Mouse (Mus musculus): ENCODE data around the gene Sec1. TPM values are rescaled to one million over a fixed set of nuclear protein-coding genes. Genes with fewer than 3 reads are reported as not detected.

Sec1 gene
- 3.7 and 4.5 TPM in 2 replicates for polyA plus RNA-seq (2012; rRNA removed)

DNA sequence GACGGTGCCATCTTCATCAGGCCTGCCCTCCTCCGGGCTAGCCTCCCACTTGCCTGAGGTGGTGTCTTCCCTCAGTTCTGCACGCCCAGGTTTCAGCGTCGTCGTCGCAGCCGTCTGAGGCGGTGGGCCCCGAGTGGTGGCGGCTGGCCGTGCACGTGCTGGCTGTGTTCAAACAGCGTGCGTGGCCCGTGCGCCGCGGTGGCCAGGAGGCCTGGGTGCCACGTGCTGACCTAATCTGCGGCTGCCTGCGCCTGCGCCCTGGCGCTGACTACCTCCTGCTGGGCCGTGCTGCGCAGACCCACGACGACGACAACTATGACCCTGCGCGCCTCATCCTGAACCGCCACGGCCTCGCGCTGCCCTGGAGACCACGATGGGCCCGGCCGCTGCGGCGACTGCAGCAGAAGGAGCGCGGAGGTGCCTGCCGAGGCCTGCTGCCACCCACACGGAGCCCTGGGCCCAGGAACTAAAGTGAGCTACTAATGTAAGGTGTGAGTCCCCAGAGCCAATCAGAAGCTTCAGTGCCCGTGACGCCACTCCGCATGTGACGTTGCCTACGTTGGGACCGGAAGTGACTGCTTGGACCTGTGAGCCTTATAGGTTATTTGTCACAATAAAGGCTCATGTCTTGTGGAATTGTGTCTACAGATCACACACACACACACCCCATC lies at the start of gene Sec1:
TSS of gene Sec1 (minus strand) at position 482 of the 671 bp plus-strand sequence.
- H3K4me1 ChIP-seq (ENCODE audit: control insufficient read depth, insufficient read depth, low read length): no peaks in the 10 kb centered on the region
- WGBS: 91% methylated on average over 50 of the region's 50 CpGs
- no peak within 1 kb of the TSS for H3K4me3 ChIP-seq (replicated peaks; ENCODE audit: extremely low read depth, low read depth, low read length)
- no peak for DNase-seq
- TF ChIP-seq POLR2A (IDR thresholded peaks at IDR 0.05; ENCODE audit: borderline replicate concordance, extremely low read depth, low read depth, low read length) (no peak), CTCF (IDR thresholded peaks at IDR 0.05; ENCODE audit: insufficient read depth, low read length) (no peak)

GRCm38 (mm10) chr7:45742338-45742737 lies 48.1 kb upstream of the Sec1 start:
- H3K4me3 ChIP-seq (replicated peaks; ENCODE audit: extremely low read depth, low read depth, low read length): peak overlapping the region; percentile 42
- H3K4me1 ChIP-seq (ENCODE audit: control insufficient read depth, insufficient read depth, low read length): no peaks in the 10 kb centered on the region
- DNase-seq: no peak
- TF ChIP-seq CTCF (IDR thresholded peaks at IDR 0.05; ENCODE audit: insufficient read depth, low read length) (0 out of 2 replicates have a peak, but pooled peaks have one; percentile 15), POLR2A (IDR thresholded peaks at IDR 0.05; ENCODE audit: borderline replicate concordance, extremely low read depth, low read depth, low read length) (no peak)
- 21% methylated on average over 19 of the region's 19 CpGs for WGBS

DNA sequence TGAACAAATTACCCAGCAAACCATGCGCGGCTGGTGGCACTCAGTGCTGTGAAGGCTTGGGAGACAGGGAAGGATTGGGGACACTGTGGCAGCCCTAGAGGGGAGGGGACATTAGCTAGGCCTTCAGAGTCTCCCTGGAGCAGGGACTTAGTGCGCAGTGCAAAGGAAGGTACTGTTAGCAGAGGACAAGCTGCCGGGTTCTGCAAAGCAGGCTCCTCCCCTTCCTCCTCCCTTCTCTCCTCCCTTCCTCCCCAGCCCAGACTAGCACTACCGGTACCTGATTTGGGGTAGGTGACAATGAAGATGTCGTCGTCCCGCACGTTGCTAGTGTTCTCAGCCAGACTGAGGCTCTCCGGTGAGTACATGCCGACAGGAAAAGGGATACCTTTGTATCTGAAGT lies 47.6 kb upstream of the Sec1 start:
- Histone ChIP-seq H3K4me1 (ENCODE audit: control insufficient read depth, insufficient read depth, low read length) (no peaks in the 10 kb centered on the region), H3K4me3 (replicated peaks; ENCODE audit: extremely low read depth, low read depth, low read length) (peak overlapping the region; percentile 42)
- WGBS: 32% methylated on average over 11 of the region's 11 CpGs
- DNase-seq: no peak
- TF ChIP-seq CTCF (IDR thresholded peaks at IDR 0.05; ENCODE audit: insufficient read depth, low read length): no peak
- TF ChIP-seq POLR2A (IDR thresholded peaks at IDR 0.05; ENCODE audit: borderline replicate concordance, extremely low read depth, low read depth, low read length): peak; percentile 63; the same call in 1 of the 2 replicates

GRCm38 (mm10) chr7:45741308-45741707 lies 47.1 kb upstream of the Sec1 start:
- no peak for DNase-seq
- TF ChIP-seq CTCF (IDR thresholded peaks at IDR 0.05; ENCODE audit: insufficient read depth, low read length) (no peak), POLR2A (IDR thresholded peaks at IDR 0.05; ENCODE audit: borderline replicate concordance, extremely low read depth, low read depth, low read length) (no peak)
- WGBS: 74% methylated on average over 12 of the region's 12 CpGs
- no peaks in the 10 kb centered on the region for H3K4me1 ChIP-seq (ENCODE audit: control insufficient read depth, insufficient read depth, low read length)
- H3K4me3 ChIP-seq (replicated peaks; ENCODE audit: extremely low read depth, low read depth, low read length): no peak overlapping the region

DNA sequence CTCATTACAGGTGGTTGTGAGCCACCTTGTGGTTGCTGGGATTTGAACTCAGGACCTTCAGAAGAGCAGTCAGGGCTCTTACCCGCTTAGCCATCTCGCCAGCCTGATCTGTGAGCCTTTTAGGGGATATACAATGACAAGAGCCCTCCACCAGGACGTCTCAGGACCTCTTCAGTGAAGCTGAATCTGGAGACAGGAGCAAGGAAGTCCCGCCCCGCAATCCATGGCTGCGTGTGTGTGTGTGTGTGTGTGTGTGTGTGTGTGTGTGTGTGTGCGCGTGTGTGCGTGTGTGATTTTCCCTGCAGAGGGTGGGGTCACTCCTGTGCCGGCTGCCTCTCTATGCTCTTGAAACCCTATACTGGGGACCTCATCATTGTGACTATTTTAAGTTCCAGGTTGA lies 45.6 kb upstream of the Sec1 start:
- 55% methylated on average over 10 of the region's 10 CpGs for WGBS
- DNase-seq: no peak
- Histone ChIP-seq H3K4me3 (replicated peaks; ENCODE audit: extremely low read depth, low read depth, low read length) (no peak overlapping the region), H3K4me1 (ENCODE audit: control insufficient read depth, insufficient read depth, low read length) (no peaks in the 10 kb centered on the region)
- TF ChIP-seq CTCF (IDR thresholded peaks at IDR 0.05; ENCODE audit: insufficient read depth, low read length) (no peak), POLR2A (IDR thresholded peaks at IDR 0.05; ENCODE audit: borderline replicate concordance, extremely low read depth, low read depth, low read length) (no peak)

DNA sequence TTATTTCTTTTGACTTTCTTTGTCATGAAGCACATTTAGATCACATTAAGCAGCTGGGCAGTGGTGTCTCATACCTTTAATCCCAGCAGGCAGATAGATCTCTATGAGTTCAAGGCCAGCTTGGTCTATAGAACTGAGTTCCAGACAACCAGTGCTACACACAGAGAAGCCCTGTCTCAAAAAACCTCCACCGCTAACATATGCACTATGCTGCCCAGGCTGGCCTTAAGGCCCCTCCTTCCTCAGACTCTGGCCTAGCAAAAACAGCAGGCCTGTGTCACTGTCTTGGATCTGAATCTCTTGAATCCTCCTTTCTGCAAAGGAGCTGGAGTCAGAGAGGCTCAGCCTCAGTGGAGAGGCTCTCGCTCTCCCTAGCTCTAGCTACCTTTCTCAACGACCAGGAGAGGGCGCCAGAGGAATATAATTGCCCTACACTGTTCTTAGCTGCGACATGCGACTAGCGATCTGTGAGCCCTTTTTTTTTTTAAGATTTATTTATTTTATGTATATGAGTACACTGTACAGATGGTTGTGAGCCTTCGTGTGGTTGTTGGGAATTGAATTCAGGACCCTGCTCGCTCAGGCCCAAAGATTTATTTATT lies 45.1 kb upstream of the Sec1 start:
- no peaks in the 10 kb centered on the region for H3K4me1 ChIP-seq (ENCODE audit: control insufficient read depth, insufficient read depth, low read length)
- peak; percentile 80 for DNase-seq
- no peak overlapping the region for H3K4me3 ChIP-seq (replicated peaks; ENCODE audit: extremely low read depth, low read depth, low read length)
- WGBS: 8% methylated on average over 9 of the region's 9 CpGs
- no peak for TF ChIP-seq POLR2A (IDR thresholded peaks at IDR 0.05; ENCODE audit: borderline replicate concordance, extremely low read depth, low read depth, low read length)
- TF ChIP-seq CTCF (IDR thresholded peaks at IDR 0.05; ENCODE audit: insufficient read depth, low read length): peak; percentile 77

DNA sequence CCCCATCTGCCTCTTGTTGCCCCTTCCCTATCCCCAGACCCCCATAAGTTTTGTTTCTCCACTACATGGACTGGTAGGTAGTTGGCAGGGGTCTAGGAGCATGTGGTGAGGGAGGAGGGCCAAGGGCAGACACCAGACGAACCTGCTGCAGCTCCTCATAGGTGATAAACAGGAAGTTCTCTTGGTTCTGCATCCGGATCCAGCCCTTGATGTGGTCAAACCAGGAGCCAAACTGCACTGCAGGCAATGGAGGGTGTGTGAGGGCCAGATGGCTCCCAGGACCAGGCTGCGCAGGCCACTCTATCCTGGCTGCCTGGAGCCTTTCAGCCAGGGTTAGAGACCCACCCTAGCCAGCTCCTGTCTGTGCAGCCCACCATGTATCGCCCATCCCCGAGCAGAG lies 39.3 kb upstream of the Sec1 start:
- no peak overlapping the region for H3K4me3 ChIP-seq (replicated peaks; ENCODE audit: extremely low read depth, low read depth, low read length)
- DNase-seq: no peak
- WGBS: 58% methylated on average over 5 of the region's 5 CpGs
- TF ChIP-seq POLR2A (IDR thresholded peaks at IDR 0.05; ENCODE audit: borderline replicate concordance, extremely low read depth, low read depth, low read length): no peak
- TF ChIP-seq CTCF (IDR thresholded peaks at IDR 0.05; ENCODE audit: insufficient read depth, low read length): no peak
- H3K4me1 ChIP-seq (ENCODE audit: control insufficient read depth, insufficient read depth, low read length): no peaks in the 10 kb centered on the region

DNA sequence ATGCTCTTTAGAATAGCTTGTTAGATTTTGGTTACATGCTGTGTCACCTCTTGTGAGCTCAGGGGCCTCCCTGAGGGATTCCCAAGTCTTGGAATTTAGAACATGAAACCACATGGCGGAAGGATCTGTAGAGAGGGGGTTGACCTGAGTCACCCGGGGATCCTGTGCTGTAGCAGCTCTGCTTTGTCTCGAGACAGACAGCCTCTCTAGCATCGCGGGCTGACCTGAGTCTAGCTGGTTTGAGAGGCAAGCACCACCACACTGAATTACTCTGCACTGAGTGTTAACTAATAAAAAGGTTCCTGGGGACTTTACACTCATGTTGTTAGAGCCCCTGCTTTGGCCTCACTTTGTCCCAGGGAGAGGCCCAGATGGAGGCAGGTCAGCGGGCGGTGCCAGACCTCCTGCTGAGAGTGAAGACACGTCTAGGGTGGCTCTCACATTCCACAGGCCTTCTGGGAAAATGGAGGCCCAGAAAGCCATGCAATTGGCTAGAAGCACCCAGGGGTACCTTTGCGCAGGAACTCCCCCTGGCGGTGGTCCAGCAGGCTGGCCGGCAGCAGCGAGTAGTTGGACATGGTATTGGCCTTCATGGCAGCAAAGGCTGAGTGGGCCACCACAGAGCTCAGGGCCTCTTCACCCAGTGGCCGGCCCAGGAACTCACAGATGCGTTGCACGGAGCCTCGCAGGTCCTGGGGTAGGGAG lies 36.7 kb upstream of the Sec1 start:
- H3K4me1 ChIP-seq (ENCODE audit: control insufficient read depth, insufficient read depth, low read length): no peaks in the 10 kb centered on the region
- H3K4me3 ChIP-seq (replicated peaks; ENCODE audit: extremely low read depth, low read depth, low read length): no peak overlapping the region
- no peak for DNase-seq
- 34% methylated on average over 16 of the region's 16 CpGs for WGBS
- no peak for TF ChIP-seq POLR2A (IDR thresholded peaks at IDR 0.05; ENCODE audit: borderline replicate concordance, extremely low read depth, low read depth, low read length)
- peak; percentile 37; the same call in 1 of the 2 replicates for TF ChIP-seq CTCF (IDR thresholded peaks at IDR 0.05; ENCODE audit: insufficient read depth, low read length)

- DNase-seq: no peak
- 51% methylated on average over 3 of the region's 3 CpGs for WGBS
- TF ChIP-seq CTCF (IDR thresholded peaks at IDR 0.05; ENCODE audit: insufficient read depth, low read length) (no peak), POLR2A (IDR thresholded peaks at IDR 0.05; ENCODE audit: borderline replicate concordance, extremely low read depth, low read depth, low read length) (no peak)
- H3K4me3 ChIP-seq (replicated peaks; ENCODE audit: extremely low read depth, low read depth, low read length): no peak overlapping the region
- no peaks in the 10 kb centered on the region for H3K4me1 ChIP-seq (ENCODE audit: control insufficient read depth, insufficient read depth, low read length)
Observed at GRCm38 (mm10) chr7:45727625-45728024, 33.4 kb upstream of the Sec1 start.

All from lung, adult 2 months (tissue).